Mouse (Mus musculus) liver, embryonic 14.5 days (tissue): ENCODE results near the gene Lsamp. TPM values are rescaled to one million over a fixed set of nuclear protein-coding genes. Genes with fewer than 3 reads are reported as not detected.

Experiments
- ATAC-seq: fragments of 200-750 bp; cut with Nextera tagmentation; 2 replicates; pipeline ENCODE4 v1.8.0; 2017; ENCODE audit warnings: moderate number of reproducible peaks, mild to moderate bottlenecking, moderate library complexity; ENCODE audit not compliant: insufficient read depth
- DNase-seq, 3 experiments: peaks; one replicate each; pipeline ENCODE4 v3.0.0-alpha.2; 2012 to 2013; ENCODE audit warnings: low read depth in 3 of 3, low spot score in 3 of 3
- H3K27ac ChIP-seq: fragments of 300-500 bp; sonication (generic); 2 replicates; pipeline ENCODE4 v1.5.1; 2014; ENCODE audit warnings: moderate library complexity, mild to moderate bottlenecking, control low read depth, inconsistent platforms
- H3K27me3 ChIP-seq: fragments of 300-500 bp; sonication (generic); 2 replicates; pipeline ENCODE4 v1.6.1; 2014; ENCODE audit warnings: mild to moderate bottlenecking, low read length, moderate library complexity; ENCODE audit not compliant: control insufficient read depth, insufficient read depth
- H3K36me3 ChIP-seq: fragments of 300-500 bp; sonication (generic); replicated peaks from 2 replicates; pipeline ENCODE4 v1.6.1; 2014; ENCODE audit warnings: low read depth; ENCODE audit not compliant: control insufficient read depth, insufficient read depth
- H3K4me1 ChIP-seq, 2 experiments: fragments of 200-500 bp in 1 of 2; fragments of 300-500 bp in 1 of 2; sonication (generic) in 1 of 2; replicated peaks; 2 replicates each; pipeline ENCODE4 v1.6.1; 2012 to 2014; ENCODE audit warnings: antibody characterized with exemption in 1 of 2, inconsistent platforms in 1 of 2, low read length in 1 of 2; ENCODE audit not compliant: control insufficient read depth in 2 of 2, insufficient read depth in 2 of 2
- H3K4me2 ChIP-seq: fragments of 300-500 bp; sonication (generic); 2 replicates; pipeline ENCODE4 v1.6.1; 2014; ENCODE audit warnings: low read depth, mild to moderate bottlenecking, control low read depth, moderate library complexity
- H3K4me3 ChIP-seq, 2 experiments: fragments of 200-500 bp in 1 of 2; fragments of 300-500 bp in 1 of 2; sonication (generic) in 1 of 2; 2 replicates each; pipeline ENCODE4 v1.5.1; 2012 to 2014; ENCODE audit warnings: low read depth in 2 of 2, low read length in 2 of 2, mild to moderate bottlenecking in 2 of 2, control low read depth in 1 of 2, inconsistent platforms in 1 of 2, moderate library complexity in 1 of 2; ENCODE audit not compliant: insufficient read depth in 1 of 2
- H3K9ac ChIP-seq: fragments of 300-500 bp; sonication (generic); replicated peaks from 2 replicates; pipeline ENCODE4 v1.6.1; 2014; ENCODE audit warnings: mild to moderate bottlenecking, control low read depth, moderate library complexity
- H3K9me3 ChIP-seq: fragments of 300-500 bp; sonication (generic); 2 replicates; pipeline ENCODE4 v1.6.1; 2016; ENCODE audit warnings: low read length, mixed read lengths; ENCODE audit not compliant: control insufficient read depth
- CTCF ChIP-seq: IDR thresholded peaks from 2 replicates; pipeline ENCODE4 v1.5.1; 2016; ENCODE audit warnings: antibody characterized with exemption, low read depth, control low read depth
- EP300 ChIP-seq: IDR thresholded peaks from 2 replicates; pipeline ENCODE4 v1.6.1; 2016; ENCODE audit warnings: antibody characterized with exemption, low read depth
- WGBS: fragments of 180-500 bp; shearing (Covaris S2); extraction: QIAGEN DNeasy Blood & Tissue Kit; methylation state at CpG from one replicate; pipeline ENCODE4 v1.1.7; 2014; ENCODE audit not compliant: insufficient replicate concordance; 5-methylcytosine and 5-hydroxymethylcytosine counted together
- polyA plus RNA-seq, 2 experiments: library from polyadenylated mRNA; depleted of rRNA in 1 of 2; stranded (reverse) in 1 of 2; unstranded in 1 of 2; fragments of >200 nt; fragmentation: Nextera tagmentation in 1 of 2; extraction: Ambion mirVana in 1 of 2; gene quantifications; 2 replicates each; pipeline versions ENCODE4 v1.2.1 to v1.2.3; 2012 to 2014

The Lsamp gene
- polyA plus RNA-seq, 2 experiments, result 0.03 to 0.06 TPM

- ATAC-seq (no peak), DNase-seq (no peak)
- no peak overlapping the region for H3K27ac ChIP-seq
- no peaks in the 10 kb centered on the region for H3K36me3 ChIP-seq
- no peaks in the 10 kb centered on the region for H3K27me3 ChIP-seq
- TF ChIP-seq EP300, result no peak
- peak; percentile 23; the same call in 1 of the 2 replicates for TF ChIP-seq CTCF
- H3K9ac ChIP-seq, result no peak overlapping the region
- H3K4me2 ChIP-seq, result no peak overlapping the region
- 12% methylated on average over 8 of the region's 8 CpGs for WGBS
- H3K9me3 ChIP-seq, result no peaks in the 10 kb centered on the region
- H3K4me3 ChIP-seq, result no peak overlapping the region
- H3K4me1 ChIP-seq, result no peaks in the 10 kb centered on the region
Observed at GRCm38 (mm10) chr16:40466596-40466995, 482.4 kb downstream of the Lsamp start.

- H3K9me3 ChIP-seq, result no peaks in the 10 kb centered on the region
- WGBS, result 45% methylated on average over 6 of the region's 6 CpGs
- no peak overlapping the region for H3K4me2 ChIP-seq
- no peaks in the 10 kb centered on the region for H3K36me3 ChIP-seq
- H3K4me1 ChIP-seq, result no peaks in the 10 kb centered on the region
- DNase-seq, result no peak
- no peaks in the 10 kb centered on the region for H3K27me3 ChIP-seq
- no peak overlapping the region for H3K9ac ChIP-seq
- no peak overlapping the region for H3K27ac ChIP-seq
- no peak overlapping the region for H3K4me3 ChIP-seq
- no peak for ATAC-seq
- TF ChIP-seq EP300, result no peak
- no peak for TF ChIP-seq CTCF
Observed at GRCm38 (mm10) chr16:40470946-40471345, 486.8 kb downstream of the Lsamp start.

GRCm38 (mm10) chr16:40471967-40472366 lies 487.8 kb downstream of the Lsamp start:
- no peak for DNase-seq
- Histone ChIP-seq H3K9ac (no peak overlapping the region), H3K4me1 (no peaks in the 10 kb centered on the region), H3K4me3 (no peak overlapping the region), H3K27me3 (no peaks in the 10 kb centered on the region), H3K36me3 (no peaks in the 10 kb centered on the region), H3K4me2 (no peak overlapping the region), H3K27ac (no peak overlapping the region), H3K9me3 (no peaks in the 10 kb centered on the region)
- ATAC-seq, result no peak
- 71% methylated on average over 5 of the region's 5 CpGs for WGBS
- no peak for TF ChIP-seq EP300

- Histone ChIP-seq H3K4me1 (no peaks in the 10 kb centered on the region), H3K27me3 (no peaks in the 10 kb centered on the region), H3K4me2 (no peak overlapping the region), H3K36me3 (no peaks in the 10 kb centered on the region), H3K9me3 (no peaks in the 10 kb centered on the region), H3K9ac (no peak overlapping the region), H3K4me3 (no peak overlapping the region), H3K27ac (no peak overlapping the region)
- ATAC-seq (no peak), DNase-seq (no peak)
- 70% methylated on average over 2 of the region's 2 CpGs for WGBS
- TF ChIP-seq CTCF (no peak), EP300 (no peak)
Observed at GRCm38 (mm10) chr16:40491606-40492005, 507.4 kb downstream of the Lsamp start.

- Histone ChIP-seq H3K4me2 (no peak overlapping the region), H3K36me3 (no peaks in the 10 kb centered on the region), H3K4me1 (no peaks in the 10 kb centered on the region), H3K9ac (no peak overlapping the region), H3K4me3 (no peak overlapping the region), H3K27me3 (no peaks in the 10 kb centered on the region), H3K9me3 (no peaks in the 10 kb centered on the region), H3K27ac (no peak overlapping the region)
- TF ChIP-seq EP300 (no peak), CTCF (no peak)
- WGBS, result 49% methylated on average over 3 of the region's 3 CpGs
- DNase-seq (no peak), ATAC-seq (no peak)
Observed at GRCm38 (mm10) chr16:40504262-40504960, 520.2 kb downstream of the Lsamp start.
